Mouse (Mus musculus): ENCODE measurements around the gene Ccpg1.

The Ccpg1 gene

GRCm38 (mm10) chr9:73045204-73045603, 60.0 kb downstream of the Ccpg1 start:
- DNase-seq (ENCODE audit: low spot score in 2 of 2): no peak

GRCm38 (mm10) chr9:73045711-73046110, 60.5 kb downstream of the Ccpg1 start:
- DNase-seq (ENCODE audit: low spot score in 2 of 2): no peak

GRCm38 (mm10) chr9:73047906-73048305, 62.7 kb downstream of the Ccpg1 start:
- no peak for DNase-seq (ENCODE audit: low spot score in 2 of 2)

GRCm38 (mm10) chr9:73048927-73049326, 63.7 kb downstream of the Ccpg1 start:
- DNase-seq (ENCODE audit: low spot score in 2 of 2): no peak

GRCm38 (mm10) chr9:73049833-73050232, 64.6 kb downstream of the Ccpg1 start:
- DNase-seq (ENCODE audit: low spot score in 2 of 2): no peak

GRCm38 (mm10) chr9:73050606-73051005, 65.4 kb downstream of the Ccpg1 start:
- DNase-seq (ENCODE audit: low spot score in 2 of 2): no peak

GRCm38 (mm10) chr9:73055441-73055911, 70.2 kb downstream of the Ccpg1 start:
- no peak for DNase-seq (ENCODE audit: low spot score in 2 of 2)

GRCm38 (mm10) chr9:73059224-73059623, 74.0 kb downstream of the Ccpg1 start:
- no peak for DNase-seq (ENCODE audit: low spot score in 2 of 2)

GRCm38 (mm10) chr9:73063621-73064290, 78.5 kb downstream of the Ccpg1 start:
- no peak for DNase-seq (ENCODE audit: low spot score in 2 of 2)
